Mouse (Mus musculus): ENCODE measurements at regions not wholly inside any gene's neighbourhood (a gene's known extent, or its start where the extent isn't known, plus 50 kb on each side); places are given as distances from the start of the nearest gene placed in this dataset.

DNA sequence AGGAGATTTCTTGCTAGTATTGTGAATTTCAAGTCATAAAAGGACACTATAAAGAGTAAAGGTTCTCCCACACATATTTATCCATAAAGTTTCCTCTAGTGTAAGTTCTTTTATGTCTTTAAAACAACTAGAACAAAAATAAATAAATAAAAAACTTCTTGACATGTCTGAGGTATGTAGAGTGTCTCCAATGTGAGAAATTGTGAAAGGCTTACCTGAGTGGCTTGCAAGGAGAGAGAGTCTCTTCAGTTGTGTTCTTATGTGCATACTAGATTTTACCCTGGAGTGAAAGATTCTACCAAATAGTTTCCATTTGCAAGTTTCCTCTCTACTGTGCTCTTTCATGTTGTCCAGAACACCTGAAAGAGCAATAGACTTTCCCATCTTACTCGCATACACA is 276.8 kb downstream of the Ankrd50 start:
- TF ChIP-seq CTCF (IDR thresholded peaks at IDR 0.05; ENCODE audit: insufficient read depth, low read depth, low read length) (no peak), POLR2A (IDR thresholded peaks at IDR 0.05; ENCODE audit: insufficient read depth, low read depth, low read length) (no peak)
